Mouse (Mus musculus) MEL (cell line): Measurements from ENCODE around the gene Prr5. TPM values are rescaled to one million over a fixed set of nuclear protein-coding genes. Genes with fewer than 3 reads are reported as not detected.

Source experiments
- DNase-seq: peaks from one replicate; pipeline ENCODE4 v3.0.0; 2011; ENCODE audit warnings: low read depth, low spot score
- H3K27ac ChIP-seq: 2 replicates; pipeline ENCODE4 v1.5.1; 2012; ENCODE audit warnings: low read depth, mild to moderate bottlenecking, control low read depth, low read length, moderate library complexity; ENCODE audit not compliant: control insufficient read depth
- H3K27me3 ChIP-seq, 2 experiments: fragments of 150-350 bp in 1 of 2; sonication (generic) in 1 of 2; 2 replicates each; pipeline ENCODE4 v1.6.1; 2012; ENCODE audit warnings: low read length in 2 of 2, mild to moderate bottlenecking in 2 of 2, improper control_type of control experiment in 1 of 2, moderate library complexity in 1 of 2; ENCODE audit not compliant: insufficient read depth in 2 of 2, control insufficient read depth in 1 of 2
- H3K36me3 ChIP-seq, 2 experiments: 2 replicates each; pipeline ENCODE4 v1.6.1; 2012 to 2014; ENCODE audit warnings: low read length in 2 of 2, improper control_type of control experiment in 1 of 2, inconsistent platforms in 1 of 2, mild to moderate bottlenecking in 1 of 2; ENCODE audit not compliant: insufficient read depth in 2 of 2, control insufficient read depth in 1 of 2
- H3K4me1 ChIP-seq, 2 experiments: fragments of 150-350 bp in 1 of 2; sonication (generic) in 1 of 2; 2 replicates each; pipeline ENCODE4 v1.6.1; 2012; ENCODE audit warnings: low read length in 2 of 2, improper control_type of control experiment in 1 of 2, mild to moderate bottlenecking in 1 of 2; ENCODE audit not compliant: insufficient read depth in 2 of 2, control insufficient read depth in 1 of 2
- H3K4me3 ChIP-seq, 2 experiments: fragments of 150-350 bp in 1 of 2; sonication (generic) in 1 of 2; 2 replicates each; pipeline ENCODE4 v1.5.1; 2012; ENCODE audit warnings: low read depth in 2 of 2, low read length in 2 of 2, mild to moderate bottlenecking in 2 of 2, moderate library complexity in 2 of 2, control low read depth in 1 of 2, improper control_type of control experiment in 1 of 2; ENCODE audit not compliant: control insufficient read depth in 1 of 2, insufficient read depth in 1 of 2
- H3K79me2 ChIP-seq: 2 replicates; pipeline ENCODE4 v1.6.1; 2012; ENCODE audit warnings: mild to moderate bottlenecking, low read length, moderate library complexity; ENCODE audit not compliant: control insufficient read depth, poor library complexity, insufficient read depth
- H3K9ac ChIP-seq: 2 replicates; pipeline ENCODE4 v1.6.1; 2012; ENCODE audit warnings: low read depth, mild to moderate bottlenecking, control low read depth, low read length, moderate library complexity; ENCODE audit not compliant: control insufficient read depth, poor library complexity, severe bottlenecking
- H3K9me3 ChIP-seq: fragments of 150-350 bp; sonication (generic); replicated peaks from 2 replicates; pipeline ENCODE4 v1.6.1; 2012; ENCODE audit warnings: mild to moderate bottlenecking, low read length, improper control_type of control experiment, moderate library complexity; ENCODE audit not compliant: insufficient read depth
- BHLHE40 ChIP-seq: IDR thresholded peaks from 2 replicates; pipeline ENCODE4 v1.6.1; 2012; ENCODE audit warnings: low read depth, mild to moderate bottlenecking, inconsistent platforms, low read length, improper control_type of control experiment, borderline replicate concordance
- CHD2 ChIP-seq: IDR thresholded peaks from 2 replicates; pipeline ENCODE4 v1.6.1; 2011; ENCODE audit warnings: low read length, improper control_type of control experiment
- CTCF ChIP-seq, 3 experiments: IDR thresholded peaks in 2 of 3; conservative IDR thresholded peaks in 1 of 3; 2 replicates each; pipeline ENCODE4 v1.5.1; 2011 to 2012; ENCODE audit warnings: low read length in 3 of 3, low read depth in 2 of 3, mild to moderate bottlenecking in 2 of 3, improper control_type of control experiment in 1 of 3, inconsistent platforms in 1 of 3, mixed read lengths in 1 of 3, moderate library complexity in 1 of 3; ENCODE audit not compliant: control insufficient read depth in 1 of 3, insufficient read depth in 1 of 3, poor library complexity in 1 of 3, severe bottlenecking in 1 of 3
- E2F4 ChIP-seq: IDR thresholded peaks from 2 replicates; pipeline ENCODE4 v1.6.1; 2011; ENCODE audit warnings: low read depth, low read length, improper control_type of control experiment, borderline replicate concordance
- ELF1 ChIP-seq: IDR thresholded peaks from 2 replicates; pipeline ENCODE4 v1.6.1; 2014; ENCODE audit warnings: low read depth, mild to moderate bottlenecking, inconsistent platforms, low read length, improper control_type of control experiment, moderate library complexity
- EP300 ChIP-seq, 2 experiments: IDR thresholded peaks; 2 replicates each; pipeline ENCODE4 v1.6.1; 2011; ENCODE audit warnings: improper control_type of control experiment in 2 of 2, low read length in 2 of 2, low read depth in 1 of 2, mild to moderate bottlenecking in 1 of 2
- GABPA ChIP-seq: IDR thresholded peaks from 2 replicates; pipeline ENCODE4 v1.6.1; 2012; ENCODE audit warnings: low read depth, mild to moderate bottlenecking, inconsistent platforms, low read length, improper control_type of control experiment, moderate library complexity
- GATA1 ChIP-seq: IDR thresholded peaks from 2 replicates; pipeline ENCODE4 v1.6.1; 2011; ENCODE audit warnings: low read depth, low read length, improper control_type of control experiment
- JUND ChIP-seq: IDR thresholded peaks from 2 replicates; pipeline ENCODE4 v1.6.1; 2011; ENCODE audit warnings: low read depth, mild to moderate bottlenecking, improper control_type of control experiment, low read length
- KAT2A ChIP-seq: conservative IDR thresholded peaks from 2 replicates; pipeline ENCODE4 v1.6.1; 2012; ENCODE audit warnings: low read depth, low read length, improper control_type of control experiment, inconsistent platforms
- MAX ChIP-seq: IDR thresholded peaks from 2 replicates; pipeline ENCODE4 v1.6.1; 2011; ENCODE audit warnings: low read length, improper control_type of control experiment
- MAZ ChIP-seq: IDR thresholded peaks from 2 replicates; pipeline ENCODE4 v1.6.1; 2012; ENCODE audit warnings: low read depth, mild to moderate bottlenecking, inconsistent platforms, low read length, improper control_type of control experiment
- MEF2A ChIP-seq: IDR thresholded peaks from 2 replicates; pipeline ENCODE4 v1.6.1; 2014; ENCODE audit warnings: low read depth, mild to moderate bottlenecking, inconsistent platforms, low read length, improper control_type of control experiment; ENCODE audit not compliant: poor library complexity, insufficient replicate concordance, severe bottlenecking; ENCODE audit errors: extremely low read depth
- MXI1 ChIP-seq: IDR thresholded peaks from 2 replicates; pipeline ENCODE4 v1.6.1; 2011; ENCODE audit warnings: mild to moderate bottlenecking, low read depth, low read length, improper control_type of control experiment
- MYB ChIP-seq: IDR thresholded peaks from 2 replicates; pipeline ENCODE4 v1.6.1; 2011; ENCODE audit warnings: mild to moderate bottlenecking, low read depth, low read length, improper control_type of control experiment
- NELFE ChIP-seq: IDR thresholded peaks from 2 replicates; pipeline ENCODE4 v1.6.1; 2011; ENCODE audit warnings: low read depth, low read length, improper control_type of control experiment
- POLR2A ChIP-seq, 2 experiments: IDR thresholded peaks; 2 replicates each; pipeline ENCODE4 v1.6.1; 2011 to 2012; ENCODE audit warnings: low read length in 2 of 2, mild to moderate bottlenecking in 2 of 2, control low read depth in 1 of 2, improper control_type of control experiment in 1 of 2, low read depth in 1 of 2, moderate library complexity in 1 of 2; ENCODE audit not compliant: control insufficient read depth in 1 of 2, insufficient read depth in 1 of 2, poor library complexity in 1 of 2
- POLR2AphosphoS2 ChIP-seq: IDR thresholded peaks from 2 replicates; pipeline ENCODE4 v1.6.1; 2011; ENCODE audit warnings: low read length, improper control_type of control experiment
- POLR2AphosphoS5 ChIP-seq: IDR thresholded peaks from 2 replicates; pipeline ENCODE4 v1.6.1; 2012; ENCODE audit warnings: low read depth, borderline replicate concordance, mild to moderate bottlenecking, inconsistent platforms, low read length, moderate library complexity, mixed read lengths
- RAD21 ChIP-seq: IDR thresholded peaks from 2 replicates; pipeline ENCODE4 v1.6.1; 2011; ENCODE audit warnings: mild to moderate bottlenecking, low read depth, low read length, improper control_type of control experiment
- TAL1 ChIP-seq: IDR thresholded peaks from 2 replicates; pipeline ENCODE4 v1.6.1; 2012; ENCODE audit warnings: mild to moderate bottlenecking, inconsistent platforms, low read length, moderate library complexity, mixed read lengths
- TBP ChIP-seq: IDR thresholded peaks from 2 replicates; pipeline ENCODE4 v1.8.0; 2011; ENCODE audit warnings: low read depth, low read length, improper control_type of control experiment
- TCF12 ChIP-seq: IDR thresholded peaks from 2 replicates; pipeline ENCODE4 v1.6.1; 2014; ENCODE audit warnings: low read depth, mild to moderate bottlenecking, inconsistent platforms, low read length, improper control_type of control experiment, moderate library complexity
- UBTF ChIP-seq: IDR thresholded peaks from 2 replicates; pipeline ENCODE4 v1.6.1; 2012; ENCODE audit warnings: low read depth, mild to moderate bottlenecking, inconsistent platforms, low read length, improper control_type of control experiment, moderate library complexity, borderline replicate concordance; ENCODE audit not compliant: insufficient read depth
- USF1 ChIP-seq: IDR thresholded peaks from 2 replicates; pipeline ENCODE4 v1.6.1; 2014; ENCODE audit warnings: low read depth, mild to moderate bottlenecking, inconsistent platforms, low read length, improper control_type of control experiment, moderate library complexity
- USF2 ChIP-seq, 2 experiments: IDR thresholded peaks; 2 replicates each; pipeline ENCODE4 v1.6.1; 2011 to 2012; ENCODE audit warnings: improper control_type of control experiment in 2 of 2, low read length in 2 of 2, borderline replicate concordance in 1 of 2, inconsistent platforms in 1 of 2, low read depth in 1 of 2, mild to moderate bottlenecking in 1 of 2; ENCODE audit not compliant: insufficient read depth in 1 of 2
- ZC3H11A ChIP-seq: IDR thresholded peaks from 2 replicates; pipeline ENCODE4 v1.6.1; 2012; ENCODE audit warnings: low read depth, mild to moderate bottlenecking, inconsistent platforms, low read length, improper control_type of control experiment
- ZKSCAN1 ChIP-seq: IDR thresholded peaks from 2 replicates; pipeline ENCODE4 v1.6.1; 2012; ENCODE audit warnings: low read depth, mild to moderate bottlenecking, inconsistent platforms, low read length, improper control_type of control experiment, moderate library complexity
- ZMIZ1 ChIP-seq: IDR thresholded peaks from 2 replicates; pipeline ENCODE4 v1.6.1; 2012; ENCODE audit warnings: low read depth, mild to moderate bottlenecking, inconsistent platforms, low read length, improper control_type of control experiment, moderate library complexity
- polyA plus RNA-seq, 2 experiments: library from polyadenylated mRNA; stranded (reverse) in 1 of 2; unstranded in 1 of 2; fragments of >175 nt in 1 of 2; fragments of >200 nt in 1 of 2; gene quantifications; 2 replicates each; pipeline versions ENCODE4 v1.2.1 to v1.2.4; 2012; ENCODE audit warnings: low replicate concordance in 2 of 2, low read depth in 1 of 2; ENCODE audit not compliant: insufficient read length in 2 of 2, insufficient read depth in 1 of 2, missing spikeins in 1 of 2
- total RNA-seq: library from RNA; depleted of rRNA; stranded (reverse); fragments of 300-350 nt; gene quantifications from 2 replicates; pipeline ENCODE4 v1.2.3, GENCODE M21; 2012

Prr5 gene
- total and polyA plus RNA-seq, 3 experiments: not detected

DNA sequence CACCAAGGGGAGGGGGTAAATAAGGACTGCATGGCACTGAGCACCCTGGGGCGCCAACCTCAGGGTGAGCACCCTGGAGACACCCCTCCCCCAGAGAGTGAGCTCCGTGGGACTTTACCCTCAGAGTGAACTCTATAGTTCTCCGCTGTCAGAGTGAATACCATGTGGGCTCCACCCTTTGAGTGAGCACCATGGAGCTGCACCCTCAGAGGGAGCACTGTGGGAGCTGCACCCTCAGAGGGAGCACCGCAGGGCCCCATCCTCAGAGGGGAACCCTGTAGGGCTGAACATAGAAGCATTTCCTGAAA is 2.8 kb downstream of the Prr5 start:
- Histone ChIP-seq H3K9ac (no peak overlapping the region), H3K9me3 (no peaks in the 10 kb centered on the region), H3K79me2 (no peaks in the 10 kb centered on the region), H3K4me1 (no peaks in the 10 kb centered on the region), H3K27ac (no peak overlapping the region), H3K4me3 (no peak overlapping the region), H3K36me3 (no peaks in the 10 kb centered on the region), H3K27me3 (no peaks in the 10 kb centered on the region)
- no peak for DNase-seq
- no peak for TF ChIP-seq ZKSCAN1
- no peak for TF ChIP-seq GATA1
- no peak for TF ChIP-seq ZC3H11A
- no peak for TF ChIP-seq USF2 (IDR thresholded peaks at IDR 0.05; ENCODE audit: borderline replicate concordance in 1 of 2, insufficient read depth in 1 of 2, low read depth in 1 of 2, low read length in 2 of 2)
- TF ChIP-seq ELF1: no peak

DNA sequence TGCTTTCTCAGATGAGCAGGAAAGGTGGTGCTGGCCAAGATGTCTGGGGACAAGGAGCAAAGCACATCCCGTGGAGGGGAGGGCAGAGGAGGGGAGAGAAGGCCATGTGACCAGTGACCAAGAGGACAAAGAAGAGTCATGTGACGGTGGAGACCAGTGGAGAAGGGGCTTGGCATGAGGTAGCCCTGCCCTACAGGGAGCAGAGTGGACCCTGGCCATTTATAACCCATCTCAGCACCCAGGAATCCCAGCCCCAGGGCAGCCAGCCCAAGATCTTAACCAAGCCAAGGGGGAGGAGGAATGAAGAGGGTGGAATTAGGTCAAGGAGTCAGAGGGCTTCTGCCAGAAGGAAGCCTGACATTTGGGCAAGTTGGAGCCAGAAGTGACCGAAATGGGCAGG is 3.2 kb downstream of the Prr5 start:
- H3K27me3 ChIP-seq: no peaks in the 10 kb centered on the region

DNA sequence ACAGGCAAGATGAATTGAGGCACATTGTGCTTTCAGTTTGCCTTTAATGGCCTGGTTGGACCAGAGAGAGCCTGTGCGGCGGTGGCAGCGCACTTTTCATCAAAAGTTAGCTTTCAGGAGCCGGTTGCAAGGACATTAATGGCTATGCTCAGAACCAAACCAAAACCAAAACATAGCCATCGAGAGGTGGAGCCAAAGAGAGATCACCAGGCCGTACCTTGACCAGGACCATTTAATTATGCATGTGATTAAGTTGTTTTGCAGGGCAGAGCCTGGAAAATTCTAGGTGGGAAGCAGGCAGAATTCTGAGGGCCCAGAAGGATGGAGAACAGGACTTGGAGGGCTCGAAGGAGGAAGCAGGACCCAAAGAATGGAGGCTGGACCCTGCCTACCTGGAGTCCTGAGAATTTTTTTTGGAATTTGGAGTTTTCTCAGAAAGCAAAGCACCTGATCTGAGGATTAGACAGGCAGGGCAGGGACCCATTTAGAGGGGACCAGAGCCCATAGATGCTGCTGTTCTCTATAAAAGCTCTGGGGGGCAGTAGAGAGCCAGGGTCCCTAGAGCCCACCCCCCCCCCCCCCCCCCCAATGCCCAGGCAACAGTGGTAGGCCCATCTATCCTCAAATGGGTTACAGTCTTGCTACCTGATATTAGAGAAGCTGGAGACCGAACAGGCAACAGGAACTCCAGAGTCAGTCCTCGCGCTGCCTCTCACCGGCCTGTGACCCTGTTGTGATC is 5.1 kb downstream of the Prr5 start:
- Histone ChIP-seq H3K4me3 (no peak overlapping the region), H3K36me3 (no peaks in the 10 kb centered on the region), H3K4me1 (no peaks in the 10 kb centered on the region), H3K27me3 (no peaks in the 10 kb centered on the region), H3K79me2 (no peaks in the 10 kb centered on the region), H3K9ac (no peak overlapping the region), H3K9me3 (no peaks in the 10 kb centered on the region), H3K27ac (no peak overlapping the region)
- no peak for DNase-seq
- TF ChIP-seq MAZ: no peak
- no peak for TF ChIP-seq GATA1
- no peak for TF ChIP-seq TCF12
- TF ChIP-seq POLR2AphosphoS5: no peak
- TF ChIP-seq MEF2A: no peak
- no peak for TF ChIP-seq USF1
- TF ChIP-seq EP300 (IDR thresholded peaks at IDR 0.05; ENCODE audit: low read depth in 1 of 2, low read length in 2 of 2): no peak
- TF ChIP-seq MXI1: no peak
- TF ChIP-seq POLR2AphosphoS2: no peak
- no peak for TF ChIP-seq UBTF
- no peak for TF ChIP-seq BHLHE40
- TF ChIP-seq TBP: no peak
- TF ChIP-seq RAD21: no peak
- no peak for TF ChIP-seq GABPA

More for the DNA sequence above, 3.2 kb downstream of the Prr5 start:
- no peak overlapping the region for H3K9ac ChIP-seq
- no peaks in the 10 kb centered on the region for H3K36me3 ChIP-seq
- H3K9me3 ChIP-seq: no peaks in the 10 kb centered on the region
- TF ChIP-seq MXI1 (no peak), TCF12 (no peak), ZMIZ1 (no peak), POLR2AphosphoS5 (no peak), JUND (no peak), KAT2A (no peak), USF2 (IDR thresholded peaks at IDR 0.05; ENCODE audit: borderline replicate concordance in 1 of 2, insufficient read depth in 1 of 2, low read depth in 1 of 2, low read length in 2 of 2) (no peak), CHD2 (no peak), NELFE (no peak), MYB (no peak), TAL1 (no peak), POLR2AphosphoS2 (no peak), ELF1 (no peak), E2F4 (no peak), CTCF (IDR thresholded peaks at IDR 0.05 in 2 of 3, conservative IDR thresholded peaks at IDR 0.05 in 1 of 3; ENCODE audit: control insufficient read depth in 1 of 3, insufficient read depth in 1 of 3, low read depth in 2 of 3, low read length in 3 of 3, poor library complexity in 1 of 3, severe bottlenecking in 1 of 3) (no peak), POLR2A (IDR thresholded peaks at IDR 0.05; ENCODE audit: control insufficient read depth in 1 of 2, insufficient read depth in 1 of 2, low read depth in 1 of 2, low read length in 2 of 2, poor library complexity in 1 of 2) (no peak), MAX (no peak), BHLHE40 (no peak)
- no peak for DNase-seq
- no peaks in the 10 kb centered on the region for H3K79me2 ChIP-seq
- no peaks in the 10 kb centered on the region for H3K4me1 ChIP-seq
- no peak overlapping the region for H3K27ac ChIP-seq
- H3K4me3 ChIP-seq: no peak overlapping the region
